Mouse (Mus musculus) brain, embryonic 14.5 days (tissue): ENCODE measurements around the gene Fkbp9. TPM values are rescaled to one million over a fixed set of nuclear protein-coding genes. Genes with fewer than 3 reads are reported as not detected.
A peak's percentile ranks its signal among the peaks of the same experiment; 100 is the strongest.

Experiments used
- DNase-seq: peaks from one replicate; pipeline ENCODE4 v3.0.0-alpha.2; 2011; ENCODE audit warnings: low read depth
- CTCF ChIP-seq: fragments of 200-500 bp; IDR thresholded peaks from 2 replicates; pipeline ENCODE4 v1.5.1; 2012; ENCODE audit warnings: inconsistent platforms, mild to moderate bottlenecking, moderate library complexity, borderline replicate concordance; ENCODE audit not compliant: insufficient read depth, insufficient read length; ENCODE audit errors: extremely low read depth
- POLR2A ChIP-seq: fragments of 200-500 bp; IDR thresholded peaks from 2 replicates; pipeline ENCODE4 v1.6.1; 2012; ENCODE audit warnings: mild to moderate bottlenecking, inconsistent platforms, borderline replicate concordance; ENCODE audit not compliant: poor library complexity, insufficient read depth, insufficient read length, severe bottlenecking; ENCODE audit errors: extremely low read depth
- polyA plus RNA-seq: library from polyadenylated mRNA; depleted of rRNA; stranded (reverse); fragments of >200 nt; gene quantifications from 2 replicates; pipeline ENCODE4 v1.2.3, GENCODE M21; 2012

Fkbp9 gene
- polyA plus RNA-seq, 1 experiment = 37.5 TPM

DNA sequence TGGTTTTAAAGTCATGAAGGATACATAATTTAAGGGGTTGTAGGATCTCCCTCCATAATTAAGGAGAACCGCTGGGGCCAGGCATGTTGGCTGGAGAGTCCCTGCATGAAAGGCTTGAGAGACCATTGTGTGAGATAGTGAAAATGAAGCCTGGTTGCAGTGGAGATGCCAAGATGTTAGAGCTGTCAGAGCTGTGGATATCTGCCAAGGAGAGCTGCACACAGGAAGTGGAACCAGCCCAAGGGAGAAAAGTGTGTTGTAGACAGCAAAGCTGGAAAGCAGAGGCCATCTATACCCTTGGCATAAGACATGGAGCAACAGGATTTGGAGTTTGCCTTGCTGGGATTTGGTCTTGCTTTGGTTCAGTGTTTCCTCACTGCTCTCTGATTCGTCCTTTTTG lies 18.5 kb upstream of the Fkbp9 start:
- peak; percentile 66 for DNase-seq
- TF ChIP-seq POLR2A = no peak
- TF ChIP-seq CTCF = no peak

DNA sequence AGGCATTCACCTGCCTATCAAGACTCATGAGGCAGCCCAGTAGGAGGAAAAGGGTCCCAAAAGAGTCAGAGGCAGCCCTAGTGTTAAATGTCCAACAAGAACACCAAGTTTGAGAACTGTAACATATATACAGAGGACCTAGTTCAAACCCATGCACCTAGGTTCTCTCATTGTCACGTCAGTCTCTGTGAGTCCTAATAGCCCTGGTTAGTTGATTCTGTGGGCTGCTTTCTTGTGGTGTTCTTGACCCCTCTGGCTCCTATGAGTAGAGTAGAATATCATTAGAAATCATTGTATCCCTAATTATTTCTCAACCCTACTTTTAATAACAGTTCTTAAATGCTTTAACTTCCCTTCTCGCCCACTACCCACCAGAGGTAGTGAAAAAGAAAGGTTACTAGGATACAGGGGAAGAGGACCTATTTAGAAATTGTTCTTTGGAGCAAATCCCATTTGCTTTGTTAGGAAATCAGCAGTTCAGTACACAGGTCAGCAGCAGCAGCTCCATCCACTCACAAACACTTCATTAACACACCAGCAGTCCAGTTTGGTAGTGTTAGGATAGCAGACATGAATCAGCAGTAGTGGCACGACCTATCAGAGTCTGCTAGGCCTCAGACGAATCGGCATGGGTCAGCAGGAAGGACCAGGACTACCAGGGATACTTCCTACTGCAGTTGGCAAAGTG lies 13.3 kb upstream of the Fkbp9 start:
- TF ChIP-seq POLR2A (no peak), CTCF (no peak)
- DNase-seq = no peak

DNA sequence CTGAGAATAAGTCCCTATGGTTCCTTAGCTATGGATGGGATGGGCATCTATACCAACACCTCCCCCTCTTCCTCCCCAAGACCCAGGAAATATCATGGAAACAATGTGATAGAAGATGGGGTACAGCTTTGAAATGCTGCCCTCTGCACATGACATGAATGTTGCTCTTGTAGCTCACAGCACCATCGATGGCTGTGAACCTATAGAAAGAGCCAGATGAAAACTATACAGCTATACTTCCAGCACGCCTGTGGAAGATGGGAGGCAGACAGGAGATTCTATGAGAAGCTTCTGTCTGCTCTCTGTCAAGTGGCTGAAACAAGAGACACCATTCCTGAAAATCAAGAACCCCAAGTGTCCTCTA lies 12.8 kb upstream of the Fkbp9 start:
- TF ChIP-seq POLR2A (no peak), CTCF (no peak)
- no peak for DNase-seq

DNA sequence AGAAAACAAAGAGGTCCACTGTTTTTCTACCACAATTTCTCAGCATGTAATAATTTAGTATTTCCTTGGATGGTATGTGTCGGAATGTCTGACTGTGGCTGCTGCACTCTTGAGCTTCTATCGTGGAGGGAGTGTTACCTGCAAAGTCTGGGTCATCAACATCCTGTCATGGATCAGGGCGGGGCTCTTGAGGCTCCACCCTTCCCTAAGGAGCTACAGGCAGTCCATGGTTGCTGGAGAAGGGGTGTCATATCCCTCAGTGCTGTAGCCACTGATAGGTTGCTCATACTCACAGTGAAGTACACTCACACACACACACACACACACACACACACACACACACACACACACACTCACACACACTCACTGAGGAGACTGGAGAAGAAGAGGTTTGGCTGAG lies 6.2 kb upstream of the Fkbp9 start:
- no peak for DNase-seq
- TF ChIP-seq CTCF (no peak), POLR2A (no peak)

DNA sequence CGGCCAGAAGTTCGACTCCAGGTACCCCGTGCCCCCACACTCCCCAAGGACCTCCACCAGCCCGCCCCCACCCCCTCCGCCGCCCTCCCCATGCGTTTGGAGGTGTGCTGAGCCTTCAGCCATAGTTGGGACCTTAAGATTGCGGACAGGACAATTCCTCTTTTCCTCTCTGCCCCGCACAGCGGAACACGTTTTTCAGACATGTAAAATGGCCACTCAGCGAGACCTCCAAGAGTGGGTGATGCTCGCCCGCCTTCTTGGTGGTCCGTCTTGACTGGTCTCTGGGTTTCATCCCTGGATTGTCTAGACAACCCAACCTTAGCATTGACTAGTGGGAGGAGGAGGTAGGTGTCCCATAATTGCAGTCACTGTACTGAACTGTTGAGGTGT lies 543 bp downstream of the Fkbp9 start:
- TF ChIP-seq CTCF = no peak
- DNase-seq = peak; percentile 23

DNA sequence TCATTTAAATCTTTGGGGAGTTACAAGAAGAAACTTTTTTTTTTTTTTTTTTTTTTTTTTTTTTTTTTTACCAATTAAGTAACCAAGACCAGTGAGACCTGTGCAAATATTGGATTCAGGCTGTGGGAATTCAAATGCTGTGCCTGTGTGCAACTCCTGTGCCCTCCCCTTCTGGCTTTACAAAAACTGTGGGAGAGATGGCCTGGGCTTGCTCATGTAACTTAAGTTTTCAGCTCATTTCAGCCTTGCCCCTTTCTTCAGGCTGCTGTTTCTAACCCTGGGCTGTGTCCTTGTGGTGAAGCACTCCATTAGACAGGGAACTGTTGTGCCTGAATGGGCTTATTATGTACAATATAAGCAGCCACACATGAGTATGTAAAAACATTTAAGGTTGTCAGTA lies 971 bp downstream of the Fkbp9 start:
- TF ChIP-seq POLR2A = no peak
- TF ChIP-seq CTCF = no peak
- DNase-seq = peak; percentile 9

GRCm38 (mm10) chr6:56834769-56835168 lies 2.9 kb downstream of the Fkbp9 start:
- DNase-seq = no peak
- TF ChIP-seq CTCF (no peak), POLR2A (no peak)

- no peak for DNase-seq
- TF ChIP-seq POLR2A = no peak
- TF ChIP-seq CTCF = no peak
Measured at GRCm38 (mm10) chr6:56835532-56835931, 3.7 kb downstream of the Fkbp9 start.

DNA sequence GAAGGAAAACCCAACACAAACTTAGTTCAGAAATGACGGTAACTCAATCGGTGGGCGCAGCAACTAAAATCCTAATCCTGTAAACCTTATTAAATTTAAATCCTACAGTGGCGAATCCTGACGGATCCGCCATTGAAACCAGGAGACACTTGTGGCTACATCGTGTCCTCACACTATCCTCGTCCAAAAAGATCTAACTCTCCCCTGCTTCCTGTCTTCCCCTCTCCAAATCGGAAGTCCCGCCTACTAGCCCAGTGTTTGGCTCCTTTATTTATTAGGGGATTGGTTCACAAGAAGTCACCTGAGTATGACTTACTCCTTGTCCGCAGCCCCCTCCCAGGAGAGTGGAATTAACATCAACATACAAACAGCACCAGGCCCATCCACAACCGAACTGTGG lies 5.3 kb downstream of the Fkbp9 start:
- no peak for DNase-seq
- TF ChIP-seq POLR2A = no peak
- TF ChIP-seq CTCF = no peak

DNA sequence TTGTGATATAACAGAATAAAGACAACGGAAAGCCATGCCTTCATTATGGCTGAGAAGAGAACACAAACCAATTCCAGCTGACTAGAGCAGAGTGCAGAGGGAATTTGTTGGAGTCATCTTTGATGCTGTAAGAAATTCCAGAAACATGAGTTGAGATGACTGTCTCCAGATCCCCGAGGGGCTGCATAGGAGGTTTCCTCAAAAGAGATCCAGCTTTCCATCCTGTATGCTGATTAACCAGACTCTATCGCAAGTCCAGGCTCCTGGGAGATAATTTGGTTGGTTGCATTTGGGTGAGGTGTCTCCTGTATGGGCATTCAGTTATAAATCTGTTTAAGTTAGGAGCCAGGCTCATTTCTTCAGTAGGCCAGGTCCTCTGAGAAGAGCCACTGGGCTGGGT lies 5.8 kb downstream of the Fkbp9 start:
- TF ChIP-seq CTCF (no peak), POLR2A (no peak)
- DNase-seq = no peak

DNA sequence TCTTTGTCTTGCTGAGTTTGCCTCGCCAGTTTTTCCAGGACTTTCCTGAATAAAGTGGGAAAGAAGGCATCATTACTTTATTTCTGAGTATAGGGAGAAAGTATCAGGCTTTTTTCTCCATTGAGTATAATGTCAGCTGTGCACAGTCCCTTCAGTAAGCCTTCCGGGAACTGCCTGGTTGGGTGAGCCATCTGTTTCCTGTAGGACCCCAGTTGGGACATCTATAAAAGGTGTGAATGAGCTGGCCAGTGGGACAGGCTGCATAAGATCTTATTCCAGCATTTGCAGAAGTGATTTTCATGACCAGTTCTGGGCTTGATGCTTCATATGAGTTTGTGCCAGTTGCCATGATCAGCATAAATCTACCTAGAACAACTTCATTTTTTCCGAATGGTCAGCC lies 11.4 kb downstream of the Fkbp9 start:
- no peak for TF ChIP-seq CTCF
- no peak for TF ChIP-seq POLR2A
- no peak for DNase-seq

- TF ChIP-seq POLR2A (no peak), CTCF (no peak)
Measured at GRCm38 (mm10) chr6:56844365-56844764, 12.5 kb downstream of the Fkbp9 start.

More at GRCm38 (mm10) chr6:56844365-56844764, 12.5 kb downstream of the Fkbp9 start:
- DNase-seq = no peak
